Mouse (Mus musculus): Measurements from ENCODE around the gene Cep131.

DNA sequence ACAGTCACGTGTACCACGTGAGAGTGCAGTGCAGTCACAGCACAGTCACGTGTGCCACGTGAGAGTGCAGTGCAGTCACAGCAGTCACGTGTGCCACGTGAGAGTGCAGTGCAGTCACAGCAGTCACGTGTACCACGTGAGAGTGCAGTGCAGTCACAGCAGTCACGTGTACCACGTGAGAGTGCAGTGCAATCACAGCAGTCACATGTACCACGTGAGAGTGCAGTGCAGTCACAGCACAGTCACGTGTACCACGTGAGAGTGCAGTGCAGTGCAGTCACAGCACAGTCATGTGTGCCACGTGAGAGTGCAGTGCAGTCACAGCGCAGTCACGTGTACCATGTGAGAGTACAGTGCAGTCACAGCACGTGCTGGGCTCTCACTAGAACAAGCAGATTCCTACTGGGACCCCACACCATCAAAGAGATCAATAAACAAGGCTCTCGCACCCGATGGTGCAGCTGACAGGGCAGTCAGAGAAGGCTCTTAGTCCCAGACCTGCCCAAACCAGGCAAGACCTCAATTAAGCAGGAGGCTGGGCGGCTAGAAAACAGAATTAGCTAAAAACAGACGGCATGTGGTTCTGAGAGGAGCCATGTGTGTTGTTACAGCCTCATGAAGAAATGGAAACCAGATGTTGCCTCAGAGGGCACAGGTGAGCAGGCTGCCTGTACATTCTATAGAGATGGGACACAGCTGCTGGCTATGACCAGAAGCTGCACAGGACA lies 28.0 kb upstream of the Cep131 start:
- TF ChIP-seq CTCF (IDR thresholded peaks at IDR 0.05; ENCODE audit: low read depth) (no peak), EP300 (IDR thresholded peaks at IDR 0.05; ENCODE audit: low read depth) (no peak)

Measured in liver, postnatal 0 days (tissue).